Mouse (Mus musculus) adrenal gland, postnatal 4 days (tissue): ENCODE data around the gene Slc25a54. TPM values are rescaled to one million over a fixed set of nuclear protein-coding genes. Genes with fewer than 3 reads are reported as not detected.

Experiments used
- DNase-seq, 2 experiments: peaks; one replicate each; pipeline ENCODE4 v3.0.0; 2021 to 2022; ENCODE audit warnings: low spot score in 2 of 2, mixed read lengths in 2 of 2
- long read RNA-seq, 2 experiments: library from polyadenylated mRNA; stranded (forward); transcript quantifications; one replicate each; pipeline ENCODE4 v2.0.0; 2021
- total RNA-seq, 2 experiments: library from RNA; stranded (reverse); gene quantifications; 2 replicates each; pipeline ENCODE4 v1.2.3; 2021

The Slc25a54 gene
- total RNA-seq, result not detected
- long read RNA-seq, experiment 1, result 0 reads
- long read RNA-seq, experiment 2, result 0 reads

DNA sequence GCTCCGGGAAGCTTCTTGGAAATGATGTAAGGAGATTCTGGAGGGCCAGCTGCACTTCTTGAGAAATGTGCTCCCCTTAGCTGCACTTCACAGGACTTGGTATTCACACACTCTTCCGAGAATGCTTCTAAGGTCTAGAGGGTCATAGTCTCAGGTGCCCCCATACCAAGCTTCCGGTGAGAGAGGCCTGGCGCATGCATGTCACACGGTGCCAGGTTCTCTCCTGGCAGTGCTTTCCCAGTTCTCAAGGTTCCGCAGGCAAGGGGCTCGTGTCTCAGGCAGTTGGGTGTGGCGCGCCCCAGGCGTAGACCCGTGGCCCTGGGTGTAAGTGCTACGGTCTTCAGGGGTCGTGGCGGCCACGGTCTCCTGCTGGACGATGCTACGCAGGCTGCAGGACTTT is at the start of gene Slc25a54:
Gene Slc25a54, plus strand, starts transcription at position 301 of the 400 bp plus-strand sequence.
- DNase-seq, result no peak

DNA sequence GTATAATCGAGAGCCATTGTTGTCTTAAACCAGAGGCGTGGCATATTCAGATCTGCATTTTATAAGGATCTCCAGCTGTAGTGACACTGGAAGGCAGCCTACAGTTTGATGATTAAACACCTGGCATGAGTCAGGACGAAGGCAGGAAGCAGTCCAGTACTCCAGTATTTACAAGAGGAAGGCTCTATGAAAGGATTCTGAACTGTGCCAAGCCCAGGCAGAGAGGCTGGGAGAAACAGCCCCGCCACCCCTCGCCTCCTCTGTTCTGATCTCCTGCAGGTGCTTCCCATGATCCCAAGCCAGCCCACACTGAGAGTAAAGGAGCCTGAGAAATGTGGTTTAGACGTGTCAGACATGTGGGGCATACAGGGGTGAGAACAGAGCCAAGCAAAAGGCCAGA is 49.5 kb upstream of the Slc25a54 start:
- no peak for DNase-seq

DNA sequence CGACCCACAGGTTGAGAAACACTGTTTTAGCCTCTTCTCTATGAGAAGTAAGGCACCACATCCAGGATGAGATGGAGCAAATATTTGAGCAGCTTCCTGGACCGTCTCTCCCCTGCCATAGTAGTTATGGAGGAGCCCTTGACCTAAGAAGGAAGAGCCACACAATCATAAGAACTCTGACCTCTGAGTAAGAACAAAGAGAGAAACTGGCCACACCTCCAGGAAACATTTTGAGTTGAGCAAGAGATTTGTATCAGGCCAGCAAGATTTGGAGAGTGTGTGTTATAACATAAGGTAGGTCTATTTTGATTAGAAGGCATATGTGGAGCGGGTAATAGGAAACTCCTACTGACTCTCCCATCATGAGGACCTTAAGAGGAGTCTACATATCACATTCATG is 48.6 kb upstream of the Slc25a54 start:
- no peak for DNase-seq

DNA sequence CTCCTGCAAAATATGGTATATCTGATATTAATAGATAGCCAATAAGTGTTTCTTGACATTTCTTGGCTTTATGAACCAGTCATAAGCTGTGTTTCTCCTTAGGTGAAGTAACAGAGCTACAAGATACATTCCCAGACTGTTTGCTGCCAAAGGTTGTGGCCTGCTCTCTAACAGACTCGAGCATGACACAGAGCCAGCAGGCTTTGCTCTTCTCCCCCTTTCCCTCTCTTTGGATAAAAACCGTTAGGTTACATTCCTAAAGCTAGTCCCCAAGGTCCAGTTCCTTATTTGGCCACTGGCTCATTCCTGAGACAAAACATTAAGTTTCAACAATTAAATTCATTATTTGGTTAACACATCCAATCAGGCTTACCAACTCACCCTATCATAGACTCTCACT is 48.0 kb upstream of the Slc25a54 start:
- DNase-seq, result no peak

DNA sequence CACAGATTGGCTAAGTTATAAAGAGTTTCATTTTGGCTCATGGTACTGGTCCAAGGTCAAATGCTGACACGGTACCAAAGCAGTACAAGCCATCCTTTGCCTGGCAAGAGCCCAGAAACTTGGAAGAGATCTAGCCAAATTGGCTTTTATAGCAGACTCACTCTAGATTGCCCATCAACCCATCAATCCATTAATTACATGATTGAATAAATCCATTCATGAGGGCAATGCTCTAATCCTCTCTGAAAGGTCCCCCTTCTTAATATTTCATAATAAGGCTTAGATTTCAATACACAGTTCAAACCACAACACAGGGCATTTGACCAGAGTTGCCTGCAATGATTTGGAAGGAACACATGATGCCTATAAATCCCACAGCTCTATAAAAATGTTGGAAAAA is 45.9 kb upstream of the Slc25a54 start:
- DNase-seq, result no peak

DNA sequence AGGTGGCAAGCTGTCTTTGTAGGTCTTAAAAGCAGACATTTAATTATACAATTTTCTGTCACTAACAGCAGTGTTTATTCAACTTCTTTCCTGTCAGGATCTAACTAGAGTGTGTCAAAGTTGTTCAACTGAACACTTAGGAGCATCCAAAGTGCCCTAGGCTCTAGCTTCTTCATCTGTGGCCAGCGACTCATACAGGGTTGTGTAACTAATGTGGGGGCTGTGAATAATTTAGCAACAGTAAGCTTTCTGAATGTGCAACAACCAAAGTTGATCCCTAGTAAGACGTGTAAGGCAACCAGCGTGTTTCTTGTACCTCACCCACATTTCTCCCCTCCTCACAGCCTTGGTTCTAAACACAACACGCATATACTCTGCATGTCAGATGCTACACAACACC is 39.4 kb upstream of the Slc25a54 start:
- no peak for DNase-seq

DNA sequence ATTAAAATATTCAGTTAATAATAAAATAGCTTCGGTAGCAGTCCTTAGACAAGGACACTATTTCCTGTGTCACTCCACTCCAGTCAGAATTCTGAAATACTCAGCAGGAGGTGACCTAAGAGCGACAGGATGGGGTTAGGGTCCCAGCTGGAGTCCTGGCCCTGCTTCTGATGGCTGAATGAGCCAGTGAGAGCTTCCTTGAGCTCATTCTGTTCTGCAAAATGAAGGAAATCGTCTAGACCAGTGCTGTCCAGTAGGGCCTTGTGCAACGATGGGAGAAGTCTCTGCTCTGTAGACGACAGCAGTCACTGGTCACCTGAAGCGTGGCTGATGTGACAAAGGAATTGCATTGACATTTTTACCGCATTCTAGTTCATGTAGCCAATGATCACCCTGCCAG is 36.9 kb upstream of the Slc25a54 start:
- DNase-seq, result no peak

DNA sequence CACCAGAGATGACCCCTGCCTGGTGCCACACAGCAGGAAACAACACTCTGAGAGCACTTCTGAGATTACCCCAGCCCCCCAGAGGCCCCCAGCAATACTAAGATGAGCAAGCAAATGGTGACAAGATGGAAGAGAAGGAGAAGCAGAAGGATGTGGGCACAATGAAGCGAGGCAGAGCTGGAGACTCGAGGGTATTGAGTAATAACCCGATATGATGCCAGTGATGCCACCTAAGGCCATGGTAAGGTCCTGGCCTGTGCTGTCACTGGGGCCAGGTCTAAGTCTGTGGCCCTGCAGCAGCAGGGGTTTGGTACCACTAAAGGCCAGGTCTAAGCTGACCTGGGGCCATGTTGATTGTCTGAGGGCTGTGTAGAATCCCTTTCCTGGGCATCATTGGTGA is 33.8 kb upstream of the Slc25a54 start:
- no peak for DNase-seq

DNA sequence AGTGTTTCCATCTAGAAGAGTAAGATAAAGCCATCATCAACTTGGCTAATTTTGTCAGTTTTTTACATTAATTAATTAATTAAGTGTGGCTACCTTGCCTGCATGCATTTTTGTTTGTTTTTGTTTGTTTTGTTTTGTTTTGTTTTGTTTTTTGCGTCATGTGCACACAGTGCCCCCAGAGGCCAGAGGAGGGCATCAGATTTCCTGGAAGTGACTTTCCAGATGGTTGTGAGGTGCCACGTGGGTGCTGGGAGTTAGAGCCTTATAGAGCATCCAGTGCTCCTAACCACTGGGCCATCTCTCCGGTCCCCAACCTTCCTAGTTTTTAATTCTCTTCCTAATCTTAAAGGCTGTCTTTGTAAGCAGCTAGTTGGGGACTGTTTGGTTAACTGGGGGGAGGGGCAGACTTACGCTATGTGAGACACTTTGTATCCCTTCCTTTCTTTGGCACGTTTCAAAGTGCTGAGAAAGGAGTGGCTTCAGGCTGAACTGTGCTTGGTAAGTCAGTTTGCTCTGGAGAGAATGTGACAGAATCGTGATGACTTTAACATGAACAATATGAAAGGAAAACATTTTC is 32.5 kb upstream of the Slc25a54 start:
- no peak for DNase-seq

DNA sequence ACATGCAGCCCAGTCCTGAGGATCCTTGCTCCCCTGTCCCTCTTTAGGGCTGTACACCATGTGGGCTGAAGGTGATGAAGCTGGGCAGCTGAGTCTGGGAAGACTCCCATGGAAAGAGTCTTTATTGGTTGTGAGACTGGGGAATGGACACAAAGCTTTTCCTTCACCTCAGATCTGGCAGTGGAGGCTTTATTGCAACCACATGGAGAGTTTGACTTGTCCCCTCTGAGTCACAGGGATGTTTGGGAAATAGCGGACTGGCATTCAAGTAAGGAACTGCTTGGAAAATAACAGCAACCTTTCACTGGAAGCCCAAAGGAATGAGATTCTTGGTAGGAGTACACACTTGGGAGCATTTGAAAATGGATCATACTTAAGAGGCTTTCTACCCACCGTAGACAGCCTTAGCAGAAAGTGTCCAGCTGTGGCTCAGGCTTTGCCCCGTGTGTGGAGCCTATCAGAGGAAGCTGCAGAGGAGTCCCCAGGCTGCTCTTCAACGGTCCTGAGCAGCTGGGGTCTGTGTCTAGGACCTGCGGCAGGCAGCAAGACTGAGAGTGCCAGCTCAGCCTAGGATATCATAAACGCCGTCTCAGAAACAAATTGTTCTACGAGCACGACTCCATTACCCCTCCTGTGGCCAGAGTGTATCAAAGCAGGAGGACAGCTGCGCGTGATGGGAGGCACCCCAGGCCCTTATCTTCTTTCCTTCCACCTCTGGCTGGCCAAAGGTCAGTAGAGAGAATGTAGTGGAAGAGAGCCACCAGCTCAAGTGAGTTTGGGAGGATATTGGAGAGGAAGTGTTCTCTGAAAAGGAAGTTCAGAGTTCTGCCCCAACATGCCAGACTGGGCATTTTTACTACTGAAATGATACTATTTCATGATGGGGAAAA is 29.0 kb upstream of the Slc25a54 start:
- no peak for DNase-seq

DNA sequence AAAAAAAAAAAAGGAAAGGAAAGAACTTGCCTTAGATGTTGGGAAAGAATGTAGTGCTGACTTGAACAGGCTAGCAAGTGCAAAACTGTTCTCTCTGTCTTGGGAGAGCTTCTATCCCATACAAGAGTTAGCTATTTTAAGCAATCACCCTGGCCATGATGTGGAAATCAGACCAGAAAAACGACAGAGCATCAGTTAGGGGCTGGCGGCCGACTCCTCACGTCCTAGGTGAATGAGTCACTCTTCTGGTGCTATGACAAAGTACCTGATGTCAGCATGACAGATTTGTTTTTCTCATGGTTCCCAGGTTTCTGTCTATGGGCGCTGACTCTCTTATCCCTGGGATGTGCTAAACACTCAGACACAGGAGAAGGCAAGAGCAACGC is 28.3 kb upstream of the Slc25a54 start:
- no peak for DNase-seq

DNA sequence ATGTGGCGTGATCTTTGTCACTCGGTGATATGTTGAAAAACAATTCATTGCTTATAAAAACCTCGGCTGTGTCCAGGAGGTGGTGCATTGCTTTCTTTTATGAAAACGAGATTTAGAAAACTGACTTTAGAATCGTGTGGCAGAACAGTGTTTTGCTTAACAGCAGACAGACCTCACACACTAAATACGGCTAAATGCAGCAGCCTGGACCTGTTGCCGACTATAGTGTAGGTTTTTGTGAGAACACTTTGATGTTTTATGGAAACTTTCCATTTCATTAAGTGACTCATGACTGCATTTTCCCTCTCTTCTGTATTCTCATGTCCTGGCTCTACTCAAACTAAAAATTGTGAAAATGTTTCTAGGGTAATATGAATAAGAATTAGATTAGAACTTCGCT is 20.4 kb upstream of the Slc25a54 start:
- DNase-seq, result no peak

DNA sequence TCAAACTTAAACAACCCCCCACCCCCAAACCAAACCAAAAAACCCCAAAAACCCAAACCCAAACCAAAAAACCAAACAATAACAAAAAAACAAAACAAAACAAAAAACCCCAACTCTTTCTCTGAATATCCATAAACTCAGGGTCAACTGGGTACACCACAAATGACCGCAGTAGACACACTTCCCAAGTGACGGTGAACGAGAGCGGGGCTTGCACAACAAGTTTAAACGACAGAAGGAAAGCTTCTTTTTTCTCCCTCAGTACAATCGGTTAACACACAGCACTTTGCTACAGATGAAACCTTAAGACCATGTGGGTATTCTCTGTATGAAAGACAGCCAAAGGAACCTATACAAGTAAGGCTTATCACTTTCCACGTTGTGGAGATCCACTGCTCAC is 17.9 kb upstream of the Slc25a54 start:
- DNase-seq, result no peak

DNA sequence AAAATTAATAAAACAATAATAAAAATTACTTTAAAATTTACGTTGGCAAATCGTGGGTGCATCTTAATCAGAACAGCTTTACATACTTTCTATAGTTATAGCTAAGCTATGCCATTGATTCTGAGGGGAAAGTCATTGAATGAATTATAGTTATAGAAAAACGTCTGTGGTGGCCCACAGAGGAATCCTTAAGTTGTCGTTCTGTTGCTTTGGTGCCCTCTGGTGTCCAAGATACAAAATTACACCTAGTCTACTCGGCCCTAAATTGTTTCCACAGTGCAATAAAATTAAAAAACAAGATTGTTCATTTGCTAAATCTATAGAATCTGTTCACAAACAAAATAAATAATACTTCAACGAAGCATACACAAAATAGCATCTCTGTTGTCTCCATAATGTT is 17.3 kb upstream of the Slc25a54 start:
- DNase-seq, result no peak

DNA sequence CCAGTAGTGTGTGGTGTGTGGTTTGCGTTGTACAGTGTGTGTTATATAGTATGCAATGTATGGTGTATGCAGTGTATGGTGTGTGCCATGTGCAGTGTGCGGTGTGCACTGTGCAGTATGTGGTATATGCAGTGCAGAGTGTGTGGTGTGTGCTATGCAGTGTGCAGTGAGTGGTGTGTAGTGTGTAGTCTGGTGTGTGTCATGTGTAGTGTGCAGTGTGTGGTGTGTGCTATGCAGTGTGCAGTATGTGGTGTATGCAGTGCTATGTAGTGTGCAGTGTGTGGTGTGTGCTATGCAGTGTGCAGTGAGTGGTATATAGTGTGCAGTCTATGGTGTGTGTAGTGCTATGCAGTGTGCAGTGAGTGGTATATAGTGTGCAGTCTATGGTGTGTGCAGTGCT is 4.1 kb downstream of the Slc25a54 start:
- DNase-seq, result no peak

DNA sequence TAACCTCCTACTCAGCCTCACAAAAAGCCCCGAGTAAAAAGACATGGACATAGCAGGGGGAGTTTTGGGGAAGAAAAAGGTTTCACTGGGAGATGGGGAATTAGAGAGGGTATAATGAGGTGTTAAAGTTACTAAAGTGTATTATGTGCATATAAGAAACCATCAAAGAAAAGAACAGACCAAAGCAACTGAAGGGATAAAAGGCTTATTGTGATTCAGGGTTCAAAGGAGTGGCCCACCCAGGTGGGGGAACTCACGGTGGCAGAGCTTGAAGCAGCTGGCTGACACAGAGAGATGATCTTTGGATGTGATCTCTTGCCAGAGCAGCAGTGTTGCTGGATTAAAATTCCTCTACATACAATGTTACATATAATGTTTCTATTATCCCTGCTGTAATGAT is 8.2 kb downstream of the Slc25a54 start:
- DNase-seq, result no peak

DNA sequence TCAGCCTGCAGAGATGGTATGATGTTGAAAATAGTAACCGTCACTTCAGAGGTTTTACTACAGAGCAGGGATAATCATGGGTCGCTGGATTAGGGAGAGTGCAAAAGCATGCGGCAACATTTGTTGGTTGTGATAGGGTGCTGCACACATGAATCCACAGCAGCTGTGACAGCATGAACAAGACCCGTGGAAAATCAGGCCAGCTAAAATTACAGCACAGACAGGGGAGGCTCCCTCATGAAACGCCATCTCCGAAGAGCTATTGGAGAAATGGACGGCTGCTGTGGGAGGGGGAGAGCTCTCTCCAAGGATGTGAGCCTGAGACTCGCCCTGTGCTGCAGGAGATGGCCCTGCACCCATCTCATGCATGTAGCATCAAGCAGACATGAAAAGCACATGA is 24.4 kb downstream of the Slc25a54 start:
- DNase-seq, result no peak

DNA sequence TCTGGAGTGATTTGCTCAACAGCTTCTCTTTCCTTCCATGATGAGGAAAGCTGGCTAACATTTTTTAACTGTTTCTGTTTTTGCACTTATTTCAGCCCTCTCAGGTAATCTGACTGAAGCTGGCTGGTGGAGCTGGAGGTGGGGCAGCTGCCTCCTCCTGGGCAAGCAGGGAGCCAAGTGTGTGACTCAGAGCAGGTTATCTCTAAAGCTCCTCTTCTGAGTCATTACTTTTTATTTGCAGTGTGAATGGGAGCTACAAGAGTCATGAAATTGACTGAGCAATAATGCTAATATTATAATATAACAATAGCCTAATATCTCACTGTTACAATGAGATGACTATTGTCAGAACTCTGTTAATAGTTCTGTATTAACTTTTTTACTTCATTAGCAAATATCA is 36.9 kb downstream of the Slc25a54 start:
- no peak for DNase-seq

DNA sequence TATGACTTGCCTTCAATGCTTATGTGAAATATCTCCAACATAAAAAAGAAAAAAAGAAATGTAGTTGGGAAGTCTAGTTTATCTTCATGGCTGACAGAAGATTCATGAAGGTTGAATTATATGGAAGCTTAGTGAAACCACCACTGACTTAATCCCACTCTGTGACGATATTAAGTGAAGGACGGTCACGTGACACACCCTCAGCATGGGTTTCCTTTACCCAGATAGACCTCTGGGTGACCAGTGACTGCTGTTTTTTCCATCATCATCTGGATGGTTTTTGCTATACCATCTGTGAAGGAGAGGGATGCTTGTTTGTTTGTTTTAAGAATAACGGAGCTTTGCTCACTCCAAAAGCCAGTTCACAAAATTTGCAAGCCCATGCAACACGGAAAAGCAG is 39.3 kb downstream of the Slc25a54 start:
- no peak for DNase-seq

DNA sequence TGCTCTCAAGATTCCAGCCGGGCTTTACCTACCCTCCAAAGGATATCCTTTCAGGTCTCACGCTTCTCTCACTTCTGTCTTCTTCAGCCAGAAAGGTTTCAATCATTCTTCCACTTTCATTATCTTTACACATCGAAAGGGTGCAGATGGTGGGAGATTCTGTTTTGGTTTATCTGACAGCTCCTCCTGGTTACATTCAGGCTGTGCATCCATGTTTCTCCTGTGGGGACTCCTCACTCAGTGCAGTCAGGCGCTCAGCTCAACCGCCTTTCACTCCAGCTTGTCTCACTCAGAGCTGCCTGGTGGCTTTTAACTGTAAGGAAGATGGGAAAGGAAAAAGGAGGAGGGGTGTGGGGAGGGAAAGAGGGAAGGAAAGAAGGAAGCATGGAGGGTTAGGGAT is 39.7 kb downstream of the Slc25a54 start:
- no peak for DNase-seq

DNA sequence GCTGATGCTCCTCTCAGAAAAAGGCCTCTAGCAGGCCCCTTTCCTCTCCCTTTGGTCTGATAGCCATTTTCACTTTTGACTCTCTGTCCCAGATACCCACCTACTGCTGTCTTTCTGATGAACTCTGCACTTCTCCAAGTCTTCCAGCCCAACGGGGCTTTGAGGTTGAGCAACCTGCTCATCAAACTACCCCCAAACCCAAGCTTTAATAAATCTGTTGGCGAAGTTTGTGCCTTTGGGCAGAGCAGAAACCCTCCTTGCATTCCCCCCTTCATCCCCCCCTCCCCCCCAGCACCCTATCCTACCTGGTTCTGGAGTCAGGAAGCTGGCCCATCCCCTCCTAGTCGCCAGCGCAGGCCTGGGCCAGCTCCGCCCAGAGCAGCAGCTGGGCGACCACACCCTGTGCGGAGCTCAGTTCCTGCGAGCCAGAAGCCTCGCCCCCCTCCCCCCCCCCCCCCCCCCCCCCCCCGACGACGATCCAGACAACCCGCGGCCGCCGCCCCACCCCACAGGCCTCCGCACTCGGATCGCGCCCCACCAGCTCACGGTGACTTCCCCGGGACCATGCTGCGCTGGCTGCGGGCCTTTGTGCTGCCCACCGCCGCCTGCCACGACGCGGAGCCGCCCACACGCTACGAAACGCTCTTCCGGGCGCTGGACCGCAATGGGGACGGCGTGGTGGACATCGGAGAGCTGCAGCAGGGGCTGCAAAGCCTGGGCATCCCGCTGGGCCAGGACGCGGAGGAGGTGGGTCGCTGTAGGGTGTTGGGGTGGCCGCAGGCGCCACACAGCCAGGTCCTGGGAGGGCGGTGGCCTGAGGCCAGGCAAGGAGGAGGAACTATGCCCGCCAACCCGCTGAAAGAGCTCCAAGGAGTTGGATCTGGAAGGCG is 42.6 kb downstream of the Slc25a54 start, which contains the start of gene Slc25a24:
Gene Slc25a24, plus strand, starts transcription at position 509 of the 890 bp plus-strand sequence.
- DNase-seq, result peak; percentile 29

DNA sequence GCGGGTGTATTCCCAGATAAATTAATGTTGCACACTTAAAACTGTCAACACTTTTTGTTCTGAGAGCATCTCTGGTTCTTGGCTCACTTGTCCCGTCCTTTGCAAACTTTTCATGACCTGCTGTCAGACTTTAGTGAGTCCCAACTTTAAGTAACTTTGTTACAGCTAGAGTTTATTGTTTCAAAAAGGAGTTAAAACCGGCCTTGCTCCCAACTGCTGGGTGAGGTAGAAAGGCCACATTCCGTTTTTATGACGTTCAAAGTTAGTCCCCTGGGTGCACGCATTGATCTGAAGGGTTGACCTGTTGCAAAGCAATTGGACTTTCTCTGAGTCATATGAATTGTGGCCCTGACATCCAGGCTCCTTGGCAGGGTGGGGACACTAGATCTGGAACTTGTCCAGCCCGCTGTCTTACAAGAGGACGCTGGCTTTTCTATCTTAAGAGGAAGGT is 43.3 kb downstream of the Slc25a54 start:
- peak in 1 of 2 experiments; percentile 33 for DNase-seq
